Mouse (Mus musculus): ENCODE measurements around the gene Gmpr. TPM values are rescaled to one million over a fixed set of nuclear protein-coding genes. Genes with fewer than 3 reads are reported as not detected.

The Gmpr gene
- polyA plus RNA-seq, 1 experiment = 5.7 TPM

DNA sequence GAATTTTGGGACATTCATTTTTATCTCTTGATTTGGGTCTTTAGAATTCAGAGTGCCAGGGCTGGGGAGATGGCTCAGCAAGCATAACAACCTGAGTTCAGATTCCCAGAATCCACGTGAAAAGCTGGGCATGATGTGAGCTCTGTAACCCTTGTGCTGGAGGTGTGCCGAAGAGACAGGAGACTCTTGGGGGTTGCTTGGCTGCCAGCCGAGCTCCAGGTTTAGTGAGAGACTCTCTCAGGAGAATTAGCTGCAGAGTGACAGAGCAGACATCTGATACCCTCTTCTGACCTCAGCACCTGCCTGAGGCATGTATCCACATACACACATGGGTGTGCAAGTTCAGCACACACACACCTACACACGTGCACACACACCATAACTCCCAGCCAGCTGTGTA lies 21.6 kb upstream of the Gmpr start:
- TF ChIP-seq POLR2A (IDR thresholded peaks at IDR 0.05; ENCODE audit: low read depth, low read length) = no peak
- no peak for TF ChIP-seq CTCF (IDR thresholded peaks at IDR 0.05; ENCODE audit: extremely low read depth, insufficient read depth, insufficient read length, insufficient replicate concordance)
- Histone ChIP-seq H3K27me3 (ENCODE audit: control insufficient read depth, insufficient read depth, low read length) (no peaks in the 10 kb centered on the region), H3K4me1 (ENCODE audit: control insufficient read depth, insufficient read depth, insufficient read length) (no peaks in the 10 kb centered on the region), H3K4me3 (ENCODE audit: extremely low read depth, insufficient read depth, insufficient read length) (no peak overlapping the region), H3K27ac (ENCODE audit: insufficient read depth, low read length) (no peak overlapping the region), H3K36me3 (ENCODE audit: control insufficient read depth, insufficient read depth, low read length) (no peaks in the 10 kb centered on the region)
- 90% methylated on average over 4 of the region's 4 CpGs for WGBS
- DNase-seq (ENCODE audit: low read depth in 1 of 2, low spot score in 2 of 2) = no peak

DNA sequence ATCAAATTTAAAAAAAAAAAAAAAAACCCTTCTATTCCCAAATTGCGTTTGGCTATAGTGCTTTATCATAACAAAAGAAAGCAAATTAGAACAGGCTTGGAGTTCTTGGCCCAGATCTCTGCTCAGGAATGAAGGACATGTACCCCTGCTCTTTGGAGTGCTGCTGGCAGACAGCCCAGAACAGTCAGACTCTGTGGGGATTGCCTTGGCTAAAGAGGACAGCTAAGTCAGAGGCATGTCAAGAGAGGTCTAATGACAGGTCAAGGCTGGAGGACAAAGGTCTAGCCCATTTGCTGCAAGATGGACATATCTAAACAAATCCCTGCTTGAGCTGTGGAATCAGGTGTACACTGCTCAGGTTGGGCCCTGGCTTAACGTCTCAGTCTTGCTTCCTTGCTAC lies 20.6 kb upstream of the Gmpr start:
- H3K4me1 ChIP-seq (ENCODE audit: control insufficient read depth, insufficient read depth, insufficient read length) = no peaks in the 10 kb centered on the region
- H3K27ac ChIP-seq (ENCODE audit: insufficient read depth, low read length) = no peak overlapping the region
- H3K27me3 ChIP-seq (ENCODE audit: control insufficient read depth, insufficient read depth, low read length) = no peaks in the 10 kb centered on the region
- DNase-seq (ENCODE audit: low read depth in 1 of 2, low spot score in 2 of 2) = no peak
- no peaks in the 10 kb centered on the region for H3K36me3 ChIP-seq (ENCODE audit: control insufficient read depth, insufficient read depth, low read length)
- TF ChIP-seq POLR2A (IDR thresholded peaks at IDR 0.05; ENCODE audit: low read depth, low read length) = no peak
- TF ChIP-seq CTCF (IDR thresholded peaks at IDR 0.05; ENCODE audit: extremely low read depth, insufficient read depth, insufficient read length, insufficient replicate concordance) = no peak
- 86% methylated on average over 2 of the region's 2 CpGs for WGBS
- H3K4me3 ChIP-seq (ENCODE audit: extremely low read depth, insufficient read depth, insufficient read length) = no peak overlapping the region

DNA sequence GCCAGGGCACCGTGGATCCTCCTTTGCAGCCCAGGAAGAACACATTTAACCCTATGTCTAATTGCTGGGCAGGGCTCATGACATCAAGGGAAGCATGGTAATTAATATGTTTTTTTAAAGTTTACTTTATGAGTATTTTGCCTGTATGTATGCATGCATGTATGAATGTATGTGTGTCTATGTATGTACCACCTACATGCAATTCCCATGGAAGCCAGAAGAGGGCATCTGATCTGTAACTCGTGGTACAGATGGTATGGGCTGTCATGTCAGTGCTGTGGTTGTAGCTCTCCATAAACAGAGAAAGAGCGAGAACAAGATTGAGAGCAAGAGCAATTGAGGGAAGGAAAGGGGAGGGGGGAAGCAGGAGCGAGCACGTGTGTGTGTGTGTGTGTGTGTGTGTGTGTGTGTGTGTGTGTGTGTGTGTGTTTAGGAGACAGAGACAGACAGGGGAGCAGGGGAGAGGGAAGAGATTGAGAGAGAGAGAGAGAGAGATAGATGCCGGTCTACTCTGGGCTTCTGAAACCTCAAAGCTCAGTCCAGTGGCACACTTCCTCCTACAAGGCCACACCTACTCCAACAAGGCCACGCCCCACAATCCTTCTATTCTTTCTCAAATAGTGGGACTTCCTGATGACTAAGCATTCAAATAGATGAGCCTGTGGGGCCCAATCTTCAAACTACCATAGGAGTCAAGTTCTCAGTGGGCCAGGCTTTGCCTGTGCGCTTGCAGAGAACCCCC lies 15.1 kb upstream of the Gmpr start:
- no peak for TF ChIP-seq CTCF (IDR thresholded peaks at IDR 0.05; ENCODE audit: extremely low read depth, insufficient read depth, insufficient read length, insufficient replicate concordance)
- TF ChIP-seq POLR2A (IDR thresholded peaks at IDR 0.05; ENCODE audit: low read depth, low read length) = no peak
- Histone ChIP-seq H3K36me3 (ENCODE audit: control insufficient read depth, insufficient read depth, low read length) (no peaks in the 10 kb centered on the region), H3K4me1 (ENCODE audit: control insufficient read depth, insufficient read depth, insufficient read length) (no peaks in the 10 kb centered on the region), H3K27ac (ENCODE audit: insufficient read depth, low read length) (no peak overlapping the region), H3K4me3 (ENCODE audit: extremely low read depth, insufficient read depth, insufficient read length) (no peak overlapping the region), H3K27me3 (ENCODE audit: control insufficient read depth, insufficient read depth, low read length) (no peaks in the 10 kb centered on the region)
- WGBS = 77% methylated on average over 8 of the region's 8 CpGs
- no peak for DNase-seq (ENCODE audit: low read depth in 1 of 2, low spot score in 2 of 2)

DNA sequence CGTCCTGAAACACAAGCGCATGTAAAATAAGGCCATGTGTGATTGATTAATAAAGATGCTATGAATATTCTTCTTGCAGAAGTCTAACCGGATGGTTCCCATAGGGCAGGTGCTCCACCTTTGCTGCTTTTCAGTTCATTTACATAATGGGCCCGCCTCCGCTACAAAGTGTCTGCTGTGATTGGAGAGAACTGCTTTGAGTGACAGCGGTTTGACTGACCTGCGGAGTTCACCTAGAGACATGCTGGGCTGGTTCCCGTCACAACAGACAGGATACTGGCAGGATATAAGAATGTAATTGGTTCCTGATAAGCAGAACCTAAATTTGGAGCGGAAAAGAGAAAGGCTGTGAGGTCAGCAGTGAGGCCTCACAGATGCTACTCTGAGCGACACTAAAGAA lies 13.4 kb upstream of the Gmpr start:
- Histone ChIP-seq H3K36me3 (ENCODE audit: control insufficient read depth, insufficient read depth, low read length) (no peaks in the 10 kb centered on the region), H3K4me1 (ENCODE audit: control insufficient read depth, insufficient read depth, insufficient read length) (no peaks in the 10 kb centered on the region), H3K27me3 (ENCODE audit: control insufficient read depth, insufficient read depth, low read length) (no peaks in the 10 kb centered on the region), H3K4me3 (ENCODE audit: extremely low read depth, insufficient read depth, insufficient read length) (no peak overlapping the region), H3K27ac (ENCODE audit: insufficient read depth, low read length) (no peak overlapping the region)
- WGBS = 70% methylated on average over 10 of the region's 10 CpGs
- TF ChIP-seq CTCF (IDR thresholded peaks at IDR 0.05; ENCODE audit: extremely low read depth, insufficient read depth, insufficient read length, insufficient replicate concordance) = no peak
- TF ChIP-seq POLR2A (IDR thresholded peaks at IDR 0.05; ENCODE audit: low read depth, low read length) = no peak
- DNase-seq (ENCODE audit: low read depth in 1 of 2, low spot score in 2 of 2) = no peak

DNA sequence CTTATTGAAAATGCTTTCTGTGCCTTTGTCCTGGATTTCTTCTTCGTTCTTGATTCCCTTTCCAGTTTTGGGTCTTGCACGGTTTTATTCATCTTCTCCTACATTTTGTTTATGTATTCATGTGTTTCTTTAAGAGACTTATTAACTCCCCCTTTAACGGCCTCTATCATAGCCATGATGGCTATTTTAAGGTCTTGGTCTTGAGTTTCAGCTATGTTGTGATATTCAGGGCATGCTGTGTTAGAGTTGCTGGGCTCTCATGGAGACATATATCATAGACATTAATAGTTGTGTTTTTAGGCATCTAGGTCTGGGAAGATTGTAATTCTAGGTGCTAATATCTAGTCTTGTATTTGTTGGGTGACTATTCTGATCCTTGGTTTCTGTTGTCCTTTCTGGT lies 8.6 kb upstream of the Gmpr start:
- H3K27me3 ChIP-seq (ENCODE audit: control insufficient read depth, insufficient read depth, low read length) = no peaks in the 10 kb centered on the region
- H3K4me3 ChIP-seq (ENCODE audit: extremely low read depth, insufficient read depth, insufficient read length) = no peak overlapping the region
- H3K4me1 ChIP-seq (ENCODE audit: control insufficient read depth, insufficient read depth, insufficient read length) = no peaks in the 10 kb centered on the region
- TF ChIP-seq POLR2A (IDR thresholded peaks at IDR 0.05; ENCODE audit: low read depth, low read length) (no peak), CTCF (IDR thresholded peaks at IDR 0.05; ENCODE audit: extremely low read depth, insufficient read depth, insufficient read length, insufficient replicate concordance) (no peak)
- no peak for DNase-seq (ENCODE audit: low read depth in 1 of 2, low spot score in 2 of 2)
- H3K36me3 ChIP-seq (ENCODE audit: control insufficient read depth, insufficient read depth, low read length) = no peaks in the 10 kb centered on the region
- WGBS = 88% methylated on average over 3 of the region's 3 CpGs
- H3K27ac ChIP-seq (ENCODE audit: insufficient read depth, low read length) = no peak overlapping the region

DNA sequence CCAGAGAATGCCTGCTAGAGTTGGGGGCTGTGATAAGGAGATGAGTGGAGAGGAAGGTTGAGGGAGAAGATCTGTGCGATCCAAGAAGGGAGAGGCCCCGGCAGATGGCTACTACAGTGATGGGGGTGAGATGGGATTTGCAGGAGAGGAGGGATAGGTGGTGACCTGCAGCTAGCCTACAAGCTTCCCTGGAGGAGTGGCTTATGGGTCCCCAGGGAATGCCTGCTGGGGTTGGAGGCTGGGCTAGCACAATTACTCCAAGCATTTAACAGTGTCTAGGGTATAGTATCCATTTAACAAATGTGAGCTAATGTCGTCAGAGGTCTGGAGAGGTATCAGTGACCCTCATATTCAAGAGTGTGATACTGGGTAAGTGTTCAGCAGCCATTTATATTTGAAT lies 7.9 kb upstream of the Gmpr start:
- TF ChIP-seq POLR2A (IDR thresholded peaks at IDR 0.05; ENCODE audit: low read depth, low read length) = no peak
- TF ChIP-seq CTCF (IDR thresholded peaks at IDR 0.05; ENCODE audit: extremely low read depth, insufficient read depth, insufficient read length, insufficient replicate concordance) = no peak
- Histone ChIP-seq H3K36me3 (ENCODE audit: control insufficient read depth, insufficient read depth, low read length) (no peaks in the 10 kb centered on the region), H3K4me1 (ENCODE audit: control insufficient read depth, insufficient read depth, insufficient read length) (no peaks in the 10 kb centered on the region), H3K4me3 (ENCODE audit: extremely low read depth, insufficient read depth, insufficient read length) (no peak overlapping the region), H3K27ac (ENCODE audit: insufficient read depth, low read length) (no peak overlapping the region), H3K27me3 (ENCODE audit: control insufficient read depth, insufficient read depth, low read length) (no peaks in the 10 kb centered on the region)
- 95% methylated on average over 3 of the region's 3 CpGs for WGBS
- DNase-seq (ENCODE audit: low read depth in 1 of 2, low spot score in 2 of 2) = no peak

DNA sequence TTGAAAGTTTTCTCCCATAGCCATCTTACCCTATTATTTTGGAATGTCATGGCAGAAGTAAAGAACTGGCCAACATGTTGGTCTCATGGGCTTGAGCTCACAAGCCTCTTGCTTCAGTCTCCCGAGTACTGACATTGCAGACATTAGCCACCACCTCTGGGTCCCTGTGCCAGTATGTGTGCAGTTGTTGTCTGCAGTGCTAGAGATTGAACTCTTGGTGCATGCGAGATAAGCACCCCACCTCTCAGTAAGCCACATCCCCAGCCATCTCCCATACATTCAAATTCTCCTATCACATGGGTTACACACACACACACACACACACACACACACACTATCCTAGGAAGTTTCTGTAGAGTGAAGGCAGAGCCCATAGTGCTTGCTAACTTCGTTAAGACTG lies 7.3 kb upstream of the Gmpr start:
- no peaks in the 10 kb centered on the region for H3K27me3 ChIP-seq (ENCODE audit: control insufficient read depth, insufficient read depth, low read length)
- no peak overlapping the region for H3K4me3 ChIP-seq (ENCODE audit: extremely low read depth, insufficient read depth, insufficient read length)
- DNase-seq (ENCODE audit: low read depth in 1 of 2, low spot score in 2 of 2) = no peak
- TF ChIP-seq CTCF (IDR thresholded peaks at IDR 0.05; ENCODE audit: extremely low read depth, insufficient read depth, insufficient read length, insufficient replicate concordance) = no peak
- H3K36me3 ChIP-seq (ENCODE audit: control insufficient read depth, insufficient read depth, low read length) = no peaks in the 10 kb centered on the region
- H3K4me1 ChIP-seq (ENCODE audit: control insufficient read depth, insufficient read depth, insufficient read length) = no peaks in the 10 kb centered on the region
- H3K27ac ChIP-seq (ENCODE audit: insufficient read depth, low read length) = no peak overlapping the region
- 93% methylated on average over 3 of the region's 3 CpGs for WGBS
